Mouse (Mus musculus): Measurements from ENCODE around the gene Ppil3. TPM values are rescaled to one million over a fixed set of nuclear protein-coding genes. Genes with fewer than 3 reads are reported as not detected.

The Ppil3 gene
- total RNA-seq, 2 experiments from 2014 or later: 18.3 to 19.5 TPM

- DNase-seq: no peak
These were observed 35.6 kb downstream of the Ppil3 start for GRCm38 (mm10) chr1:58409553-58410197.

GRCm38 (mm10) chr1:58408141-58408540 is 37.1 kb downstream of the Ppil3 start:
- DNase-seq: no peak

GRCm38 (mm10) chr1:58407321-58407720 is 38.0 kb downstream of the Ppil3 start:
- no peak for DNase-seq

- no peak for DNase-seq
These were observed 41.5 kb downstream of the Ppil3 start for GRCm38 (mm10) chr1:58403745-58404144.

GRCm38 (mm10) chr1:58401396-58401795 is 43.9 kb downstream of the Ppil3 start:
- DNase-seq: no peak

GRCm38 (mm10) chr1:58397731-58398130 is 47.6 kb downstream of the Ppil3 start:
- DNase-seq: no peak

GRCm38 (mm10) chr1:58396179-58396578 is 49.1 kb downstream of the Ppil3 start:
- no peak for DNase-seq

- DNase-seq: no peak
These were observed 49.9 kb downstream of the Ppil3 start for GRCm38 (mm10) chr1:58395341-58395740.

- peak; percentile 51 to 56 for DNase-seq
These were observed 51.7 kb downstream of the Ppil3 start for GRCm38 (mm10) chr1:58393284-58394195.

- DNase-seq: peak; percentile 93 to 95
These were observed 52.5 kb downstream of the Ppil3 start, which contains the start of gene Bzw1 for GRCm38 (mm10) chr1:58392652-58393283. TSS of gene Bzw1 (plus strand) at chr1:58392898.

GRCm38 (mm10) chr1:58392268-58392651 is 53.0 kb downstream of the Ppil3 start:
- DNase-seq: no peak

GRCm38 (mm10) chr1:58391421-58392267 is 53.6 kb downstream of the Ppil3 start:
- no peak for DNase-seq

GRCm38 (mm10) chr1:58382586-58383281 is 62.6 kb downstream of the Ppil3 start:
- no peak for DNase-seq

Other genes starting within 250 kb of the Ppil3 start
- gene Aox4, start 235.1 kb downstream of the Ppil3 start, total RNA-seq (2021): not detected
- under 1 TPM in 1 of 2 experiments, not detected in 1; 0.05 TPM for gene Aox2, start 167.2 kb downstream of the Ppil3 start, total RNA-seq (2021)
- gene Bzw1, start 52.6 kb downstream of the Ppil3 start, total RNA-seq (2021): 10 to 100 TPM; 66.2 to 70.6 TPM
- 10 to 100 TPM; 43.0 to 61.3 TPM for gene Clk1, start 21.4 kb downstream of the Ppil3 start, total RNA-seq (2021)
- gene Nif3l1, start 335 bp downstream of the Ppil3 start, total RNA-seq (2021): 10 to 100 TPM; 10.8 to 13.8 TPM
- 10 to 100 TPM; 10.7 to 11.6 TPM for gene Orc2, start 59.6 kb upstream of the Ppil3 start, total RNA-seq (2021)
- 10 to 100 TPM; 13.8 to 14.1 TPM for gene Fam126b, start 140.8 kb upstream of the Ppil3 start, total RNA-seq (2021)
- 100 to 1,000 TPM; 339 to 354 TPM for gene Ndufb3, start 140.9 kb upstream of the Ppil3 start, total RNA-seq (2021)

Measured in heart, adult 18-20 months (tissue).